Mouse (Mus musculus): ENCODE measurements around the gene B4galnt1.

- TF ChIP-seq CTCF (IDR thresholded peaks at IDR 0.05; ENCODE audit: insufficient read depth, low read length) (no peak), POLR2A (IDR thresholded peaks at IDR 0.05; ENCODE audit: borderline replicate concordance, extremely low read depth, low read depth, low read length) (no peak)
Observed at GRCm38 (mm10) chr10:127138328-127139141, 26.5 kb upstream of the B4galnt1 start.
